Mouse (Mus musculus) cerebellum, postnatal 14 days (tissue): ENCODE results near the gene Pwp2.
"Not testable (repeated sequence)": the region's sequence is repeated elsewhere in the genome, so short reads cannot be mapped to it uniquely, and the experiment has no call there.

Source experiments
- DNase-seq, 2 experiments: peaks; one replicate each; pipeline ENCODE4 v3.0.0; 2021; ENCODE audit warnings: mixed read lengths in 2 of 2

Gene Pwp2

DNA sequence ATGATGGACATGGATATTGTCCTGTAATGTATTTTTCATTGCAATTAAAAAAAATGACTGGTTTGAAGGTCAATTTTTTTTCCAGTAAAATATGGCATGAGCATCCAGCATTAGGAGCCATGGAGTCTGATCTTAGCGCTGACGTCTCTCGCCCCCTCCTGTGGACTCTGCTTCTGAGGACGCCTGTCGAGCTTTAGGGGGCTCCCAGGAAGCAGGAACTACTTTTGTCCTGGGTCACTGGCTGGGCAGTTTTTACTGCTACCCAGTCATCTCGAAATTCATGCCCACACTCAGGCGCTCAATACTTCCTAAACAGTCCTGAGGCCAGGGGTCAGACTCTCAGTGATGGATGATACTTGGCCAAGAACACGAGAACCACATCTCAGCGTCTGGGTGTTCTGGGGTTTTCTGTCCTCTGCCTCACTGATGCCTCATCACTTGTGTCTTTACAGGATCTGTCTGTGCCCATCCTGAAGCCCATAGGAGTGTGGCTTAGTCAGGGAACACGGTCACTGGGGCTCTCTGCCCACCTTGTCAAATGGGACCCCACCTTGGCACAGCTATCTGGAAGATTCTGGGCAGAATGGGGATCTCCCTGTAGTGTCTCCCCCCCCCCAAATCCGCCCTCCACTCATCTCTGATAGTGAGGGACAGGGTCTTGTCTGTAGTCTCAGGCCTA is 45.2 kb downstream of the Pwp2 start:
- no peak for DNase-seq

DNA sequence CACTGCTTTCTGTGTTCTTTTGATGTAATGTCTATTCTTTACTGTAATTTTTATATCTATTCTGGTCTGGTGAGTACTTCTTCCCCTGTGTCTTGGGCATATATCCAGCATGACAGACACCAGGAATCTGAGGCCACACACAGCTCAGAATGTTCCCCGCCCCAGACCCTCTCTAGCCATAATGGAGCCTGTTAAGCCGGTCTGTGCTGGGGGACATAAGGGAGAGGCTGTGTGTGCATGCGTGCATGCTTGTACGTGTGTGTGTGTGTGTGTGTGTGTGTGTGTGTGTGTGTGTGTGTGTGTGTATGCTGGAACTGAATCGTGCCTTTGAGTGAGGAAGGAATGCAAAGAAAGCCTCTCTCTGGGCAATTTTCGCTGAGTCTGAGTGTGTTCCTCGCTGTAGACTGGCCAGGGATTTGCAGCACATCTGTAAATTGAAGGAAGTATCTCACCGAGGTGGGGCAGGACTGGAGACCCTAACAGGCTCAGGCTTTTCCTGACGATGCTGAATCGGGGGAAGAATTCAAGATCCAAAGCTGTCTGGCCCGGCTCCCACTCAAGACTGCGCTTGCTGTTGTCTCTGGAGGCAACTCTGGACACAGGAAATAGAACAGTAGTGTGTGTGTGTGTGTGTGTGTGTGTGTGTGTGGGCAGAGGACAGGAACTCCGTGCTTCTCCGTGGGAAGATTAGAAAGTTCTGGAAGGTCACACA is 46.0 kb downstream of the Pwp2 start:
- peak in 1 of 2 experiments; percentile 32 for DNase-seq

DNA sequence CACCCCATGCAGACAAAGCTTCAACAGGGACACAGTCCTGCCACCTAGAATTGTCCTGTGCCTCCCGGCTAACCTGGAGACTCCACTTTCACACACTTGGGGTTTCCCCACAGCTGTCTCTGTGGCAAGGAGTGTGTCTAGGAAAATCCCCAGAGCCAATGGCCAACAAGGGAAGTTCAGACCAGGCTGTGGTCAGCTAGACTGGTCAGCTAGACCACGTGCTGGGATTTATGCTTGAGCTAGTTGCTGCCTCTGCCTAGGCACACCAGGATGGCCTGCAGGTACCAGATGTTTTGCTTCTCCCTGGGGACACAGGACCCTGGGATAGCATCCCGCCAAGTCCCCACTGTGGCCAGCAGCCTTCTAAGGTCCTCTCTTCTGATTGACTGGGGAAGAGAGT is 47.8 kb downstream of the Pwp2 start:
- no peak for DNase-seq

DNA sequence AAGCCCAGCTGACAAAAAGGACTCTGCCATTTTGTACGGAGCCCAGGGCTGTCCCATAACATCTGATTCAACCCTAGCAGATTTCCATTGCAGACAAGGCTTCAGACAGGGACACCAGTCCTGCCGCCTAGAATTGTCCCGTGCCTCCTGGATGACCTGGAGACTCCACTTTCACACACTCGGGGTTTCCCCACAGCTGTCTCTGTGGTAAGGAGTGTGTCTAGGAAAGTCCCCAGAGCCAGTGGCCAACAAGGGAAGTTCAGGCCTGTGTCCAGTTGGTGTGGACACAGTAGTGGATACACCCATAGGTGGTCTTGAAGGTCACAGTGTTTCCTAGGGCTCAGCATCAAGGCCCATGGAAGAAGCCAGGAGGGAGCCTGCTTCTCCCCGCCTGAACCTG is 49.0 kb downstream of the Pwp2 start:
- no peak for DNase-seq

DNA sequence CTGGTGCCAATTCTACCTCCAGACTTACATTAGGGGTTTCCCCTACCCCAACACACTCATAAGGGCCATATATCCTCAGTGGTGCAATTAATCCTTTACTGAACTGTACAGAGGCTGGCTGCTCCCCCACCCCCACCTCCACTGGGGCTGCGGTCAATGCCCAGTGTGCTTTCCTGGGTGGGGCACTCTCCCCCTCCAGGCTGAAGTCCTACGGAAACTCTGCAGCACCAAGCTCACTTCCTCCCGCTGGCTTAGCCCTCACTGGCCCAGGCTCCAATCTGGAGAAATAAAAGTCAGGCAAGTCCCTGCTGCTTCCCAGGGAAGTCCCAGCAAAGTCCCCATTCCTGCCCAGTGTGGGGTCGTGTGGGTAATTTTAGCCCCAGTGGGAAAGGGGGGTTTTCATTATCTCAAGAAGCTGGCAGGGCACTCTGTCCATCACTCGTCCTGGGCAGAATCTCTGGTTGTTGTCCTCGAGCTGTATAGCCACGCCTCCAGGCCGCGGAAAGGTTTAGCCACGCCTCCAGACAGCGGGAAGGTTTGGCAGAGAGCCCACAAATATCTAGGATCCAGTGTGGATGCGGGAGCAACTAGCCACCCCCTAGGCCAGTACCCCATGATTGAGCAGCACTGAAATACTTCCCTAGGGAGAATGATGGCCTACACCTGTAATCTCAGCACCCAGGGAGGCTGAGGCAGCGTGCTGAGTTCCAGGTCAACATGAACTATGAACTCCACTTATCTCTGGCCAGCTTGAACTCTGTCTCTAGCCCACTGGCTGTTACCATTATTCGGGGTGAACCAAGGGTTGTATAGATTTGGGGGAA is 49.8 kb downstream of the Pwp2 start:
- no peak for DNase-seq

DNA sequence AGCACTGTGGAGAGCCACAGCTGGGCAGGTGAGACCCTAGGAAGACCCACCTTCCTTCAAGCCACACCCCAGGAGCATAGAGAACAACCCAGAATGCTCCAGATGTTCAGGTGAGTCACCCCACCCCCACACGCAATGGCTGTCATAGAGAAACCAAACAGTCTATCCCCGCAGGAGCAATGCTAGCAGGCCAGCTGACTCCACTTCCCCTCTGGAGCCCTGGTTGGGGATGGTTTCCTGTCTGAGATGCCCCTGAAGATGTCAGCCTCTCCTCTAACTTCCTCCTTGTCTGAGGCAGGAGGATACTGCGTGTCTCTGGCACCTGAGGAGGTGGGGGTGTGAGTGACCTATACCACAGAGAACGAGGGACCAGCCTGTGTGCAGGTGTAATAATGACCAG is 50.5 kb downstream of the Pwp2 start:
- no peak for DNase-seq

DNA sequence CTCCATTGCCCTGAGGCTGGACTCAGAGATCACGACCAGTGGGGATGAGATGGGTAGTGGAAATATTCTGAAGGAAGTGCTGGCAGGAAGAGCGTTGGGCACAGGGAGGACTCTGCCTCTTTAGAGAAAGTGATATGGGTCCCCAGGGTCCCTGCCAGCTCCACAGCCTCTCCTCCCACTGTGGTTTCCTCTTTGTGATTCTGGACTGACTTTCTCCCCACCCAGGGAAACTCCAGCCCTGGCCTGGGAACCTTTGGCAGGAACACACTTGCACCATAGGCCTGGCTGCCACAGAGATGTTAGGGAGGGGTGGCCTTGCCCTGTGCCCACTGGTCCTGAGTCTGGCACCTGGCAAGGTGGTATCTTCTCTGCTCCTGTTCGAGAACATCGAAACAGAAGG is 55.0 kb downstream of the Pwp2 start:
- no peak for DNase-seq

DNA sequence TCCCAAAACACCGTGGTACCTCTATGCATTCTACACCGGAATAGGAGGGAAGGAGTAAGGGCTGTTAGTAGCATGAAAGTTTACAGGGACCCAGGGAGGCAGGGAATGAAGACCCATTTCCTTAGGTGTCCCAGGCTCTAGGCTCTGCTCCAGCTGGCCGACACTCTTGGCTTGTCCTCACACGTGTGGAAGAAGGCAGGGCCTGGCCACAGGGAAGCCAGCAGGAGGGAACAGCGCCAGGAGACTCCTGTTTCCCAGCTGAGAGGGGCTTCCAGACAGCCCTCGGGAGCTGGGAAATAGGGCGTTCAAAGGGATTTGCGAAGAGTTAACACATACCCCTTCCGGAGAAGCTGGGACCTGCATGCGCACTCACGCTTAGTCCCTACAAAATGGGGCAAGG is 55.5 kb downstream of the Pwp2 start:
- peak; percentile 72 to 74 for DNase-seq

DNA sequence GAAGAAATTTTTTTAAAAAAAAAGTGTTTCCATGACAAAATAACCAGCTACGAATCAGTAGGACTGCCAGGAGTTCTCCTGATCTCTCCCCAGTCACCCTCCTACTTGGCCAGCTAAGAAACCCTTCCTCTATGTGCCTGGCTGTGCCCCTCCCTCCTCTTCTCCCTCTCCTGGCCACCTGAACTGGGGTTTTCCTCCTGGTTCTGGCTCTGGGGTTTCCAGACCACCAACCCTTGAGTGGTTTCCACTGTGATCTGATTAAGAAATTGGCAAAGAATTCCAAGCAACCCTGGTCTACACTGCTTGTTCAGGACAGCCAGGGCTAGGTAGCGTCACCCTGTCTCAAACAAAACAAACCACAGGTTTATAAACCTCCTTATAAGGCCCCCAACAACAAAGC is 56.3 kb downstream of the Pwp2 start:
- no peak for DNase-seq

DNA sequence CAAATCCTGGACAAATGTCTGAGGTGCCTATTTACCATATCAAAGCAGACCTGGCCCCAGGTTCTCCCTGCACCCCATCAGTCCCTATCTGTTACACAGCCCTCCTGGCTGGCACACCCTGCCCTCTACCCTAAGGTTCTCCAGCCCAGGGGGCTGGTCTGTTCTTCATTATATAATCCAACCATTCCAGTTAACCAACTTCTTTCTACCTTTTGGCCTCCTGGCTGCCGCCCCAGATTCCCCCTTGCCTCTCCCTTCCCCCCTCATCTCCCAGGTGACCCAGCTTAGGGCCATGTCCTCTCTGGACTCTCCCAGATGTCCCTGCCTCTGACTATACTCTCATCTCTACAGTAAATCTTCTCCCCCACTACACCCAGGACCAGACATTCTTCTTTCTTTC is 57.0 kb downstream of the Pwp2 start:
- DNase-seq, result no peak

DNA sequence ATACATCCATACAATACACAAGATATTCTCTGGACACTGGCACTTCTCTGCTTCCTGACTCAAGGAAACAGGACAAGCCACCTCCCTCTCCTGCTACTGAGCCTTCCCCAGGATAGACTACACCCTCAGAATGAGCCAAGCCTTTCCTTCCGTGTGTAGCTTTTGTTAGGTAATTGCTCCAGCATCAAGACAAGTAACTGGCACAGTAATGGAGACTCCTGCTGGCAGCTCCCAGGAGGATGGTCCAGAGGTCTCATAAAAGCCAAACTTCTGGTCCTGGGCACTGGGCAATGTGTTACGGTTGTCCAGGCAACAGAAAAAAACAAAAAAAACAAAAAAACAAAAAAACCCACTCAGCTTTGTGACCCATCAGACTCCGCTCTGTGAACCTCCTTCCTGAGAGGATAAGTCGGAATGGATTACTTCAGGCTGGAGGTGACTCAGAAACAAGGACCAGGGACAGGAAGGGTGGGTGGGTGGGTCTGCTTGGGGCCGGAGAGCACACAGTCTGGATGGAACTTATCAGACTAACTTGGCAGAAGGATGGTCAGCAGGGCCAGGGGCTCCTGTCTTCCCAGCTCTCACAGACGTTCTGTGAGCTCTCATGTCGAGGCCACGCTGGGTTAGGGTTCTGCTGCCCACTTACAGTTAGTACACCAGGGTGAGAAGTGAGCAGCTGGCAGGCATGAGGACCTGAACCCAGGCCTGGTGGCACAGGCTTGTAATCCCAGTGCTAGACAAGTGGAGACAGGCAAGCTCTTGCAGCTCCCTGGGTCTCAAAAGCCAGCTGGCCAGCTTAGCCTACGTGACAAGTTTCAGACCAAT is 57.7 kb downstream of the Pwp2 start:
- no peak for DNase-seq

DNA sequence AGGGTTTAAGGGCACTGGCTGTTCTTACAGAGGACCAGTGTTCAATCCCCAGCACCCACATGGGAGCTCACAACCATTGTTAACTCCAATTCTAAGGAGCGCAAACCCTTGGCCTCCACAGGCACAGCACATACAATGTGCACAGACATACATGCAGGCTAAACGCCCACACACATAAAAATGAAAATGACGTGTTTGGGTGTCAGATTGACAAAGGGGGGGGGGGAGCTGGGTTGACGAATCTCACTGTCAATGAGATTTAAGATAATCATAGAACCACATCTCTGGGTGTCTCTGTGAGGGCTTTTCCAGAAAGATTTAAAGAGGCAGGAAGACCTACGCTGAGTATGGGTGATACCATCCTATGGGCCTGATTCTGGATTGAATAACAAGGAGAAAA is 58.6 kb downstream of the Pwp2 start:
- no peak for DNase-seq

DNA sequence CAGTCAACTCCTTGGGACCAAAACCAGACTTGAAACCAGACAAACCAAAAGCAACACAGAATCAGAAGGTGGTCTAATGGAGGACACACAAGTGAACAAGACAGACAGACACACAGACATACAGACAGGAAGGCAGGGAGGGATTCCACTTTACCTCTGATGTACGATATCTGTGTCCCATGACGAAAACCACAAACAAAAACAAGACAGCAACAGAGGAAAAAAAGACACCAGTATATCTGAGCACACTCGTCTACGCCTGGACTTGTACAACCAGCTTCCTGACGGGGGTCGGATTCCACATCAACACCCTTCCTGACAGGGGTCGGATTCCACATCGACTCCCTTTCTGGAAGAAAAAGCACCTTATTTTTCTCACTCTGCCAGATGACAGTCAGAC is 59.9 kb downstream of the Pwp2 start:
- DNase-seq, result not testable (repeated sequence)

DNA sequence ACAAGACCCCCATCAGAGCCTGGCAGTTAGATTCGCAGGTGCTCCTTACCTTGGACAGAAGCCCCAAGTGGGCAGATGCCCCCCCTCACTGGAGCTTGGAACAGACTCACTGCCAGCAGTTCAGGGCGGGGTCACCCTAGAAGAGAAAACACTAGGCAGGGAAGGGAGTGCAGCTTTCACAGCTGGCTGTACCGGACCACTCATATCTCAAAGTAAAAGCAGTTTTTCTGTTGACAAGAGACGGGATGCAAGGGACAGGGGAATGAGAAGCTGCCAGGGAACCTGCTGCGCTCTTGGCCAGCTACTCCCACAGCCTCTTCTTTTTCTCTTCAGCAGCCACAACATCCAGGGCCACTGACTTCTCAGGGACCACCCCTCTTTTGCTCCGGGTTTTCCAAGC is 60.8 kb downstream of the Pwp2 start:
- peak; percentile 58 for DNase-seq
